Mouse (Mus musculus) lung, postnatal 0 days (tissue): ENCODE results near the gene Prss16. TPM values are rescaled to one million over a fixed set of nuclear protein-coding genes. Genes with fewer than 3 reads are reported as not detected.
A peak's percentile ranks its signal among the peaks of the same experiment; 100 is the strongest.

Experiments used
- ATAC-seq: fragments of 200-750 bp; cut with Nextera tagmentation; 2 replicates; pipeline ENCODE4 v1.8.0; 2017; ENCODE audit warnings: moderate library complexity
- DNase-seq: peaks from one replicate; pipeline ENCODE4 v3.0.0-alpha.2; 2016; ENCODE audit warnings: low spot score
- H3K27ac ChIP-seq: fragments of 300-500 bp; sonication (generic); 2 replicates; pipeline ENCODE4 v1.5.1; 2014; ENCODE audit warnings: antibody characterized with exemption, mild to moderate bottlenecking, low read length, mixed read lengths
- H3K27me3 ChIP-seq: fragments of 300-500 bp; sonication (generic); replicated peaks from 2 replicates; pipeline ENCODE4 v1.6.1; 2014; ENCODE audit warnings: low read length, mixed read lengths; ENCODE audit not compliant: insufficient read depth
- H3K36me3 ChIP-seq: fragments of 300-500 bp; sonication (generic); 2 replicates; pipeline ENCODE4 v1.6.1; 2014; ENCODE audit warnings: low read length, mixed read lengths; ENCODE audit not compliant: insufficient read depth
- H3K4me1 ChIP-seq: fragments of 300-500 bp; sonication (generic); 2 replicates; pipeline ENCODE4 v1.6.1; 2014; ENCODE audit warnings: antibody characterized with exemption, low read depth, low read length, mixed read lengths; ENCODE audit not compliant: insufficient read depth
- H3K4me2 ChIP-seq: fragments of 300-500 bp; sonication (generic); replicated peaks from 2 replicates; pipeline ENCODE4 v1.6.1; 2014; ENCODE audit warnings: low read depth, mild to moderate bottlenecking, low read length, moderate library complexity, mixed read lengths
- H3K4me3 ChIP-seq: fragments of 300-500 bp; sonication (generic); 2 replicates; pipeline ENCODE4 v1.5.1; 2014; ENCODE audit warnings: low read depth, low read length
- H3K9ac ChIP-seq: fragments of 300-500 bp; sonication (generic); replicated peaks from 2 replicates; pipeline ENCODE4 v1.6.1; 2014; ENCODE audit warnings: low read depth, mild to moderate bottlenecking
- H3K9me3 ChIP-seq: fragments of 300-500 bp; sonication (generic); 2 replicates; pipeline ENCODE4 v1.6.1; 2016; ENCODE audit warnings: low read length, mixed read lengths
- CTCF ChIP-seq: IDR thresholded peaks from 2 replicates; pipeline ENCODE4 v1.5.1; 2016; ENCODE audit warnings: antibody characterized with exemption, mild to moderate bottlenecking
- EP300 ChIP-seq: IDR thresholded peaks from 2 replicates; pipeline ENCODE4 v1.6.1; 2016; ENCODE audit warnings: antibody characterized with exemption, mild to moderate bottlenecking, control low read depth
- WGBS: fragments of 180-500 bp; shearing (Covaris S2); extraction: QIAGEN DNeasy Blood & Tissue Kit; methylation state at CpG from one replicate; pipeline ENCODE4 v1.1.7; 2014; 5-methylcytosine and 5-hydroxymethylcytosine counted together
- polyA plus RNA-seq: library from polyadenylated mRNA; unstranded; fragments of >200 nt; fragmentation: Nextera tagmentation; extraction: Ambion mirVana; gene quantifications from 2 replicates; pipeline ENCODE4 v1.2.1, GENCODE M21; 2015

Prss16 gene
- polyA plus RNA-seq, 1 experiment from 2014 or later = 0.62 TPM

GRCm38 (mm10) chr13:21996101-21996839, 13.3 kb downstream of the Prss16 start:
- DNase-seq = peak; percentile 46

GRCm38 (mm10) chr13:21995331-21995914, 14.1 kb downstream of the Prss16 start:
- peaks cover 50% of the 10 kb centered on the region for H3K27me3 ChIP-seq
- TF ChIP-seq CTCF (peak; percentile 33), EP300 (no peak)
- H3K9me3 ChIP-seq = no peaks in the 10 kb centered on the region; the same call in 1 of the 2 replicates
- DNase-seq (peak; percentile 54), ATAC-seq (peak; percentile 54)
- under 1% methylated on average over 21 of the region's 21 CpGs for WGBS
- H3K4me1 ChIP-seq = no peaks in the 10 kb centered on the region
- H3K4me2 ChIP-seq = peak overlapping the region; percentile 59
- no peak overlapping the region for H3K9ac ChIP-seq
- no peaks in the 10 kb centered on the region for H3K36me3 ChIP-seq
- H3K4me3 ChIP-seq = peak overlapping the region; percentile 40
- H3K27ac ChIP-seq = no peak overlapping the region

More at GRCm38 (mm10) chr13:21996101-21996839, 13.3 kb downstream of the Prss16 start:
- 4% methylated on average over 12 of the region's 12 CpGs for WGBS
- peaks cover 50% of the 10 kb centered on the region for H3K27me3 ChIP-seq
- no peak for TF ChIP-seq CTCF
- TF ChIP-seq EP300 = no peak
- H3K9me3 ChIP-seq = no peaks in the 10 kb centered on the region
- no peak overlapping the region for H3K27ac ChIP-seq
- peak overlapping the region; percentile 40; the same call in 1 of the 2 replicates for H3K4me3 ChIP-seq
- 0 out of 2 replicates have a peak overlapping the region, but pooled peaks have one; percentile 59 for H3K4me2 ChIP-seq
- no peaks in the 10 kb centered on the region for H3K4me1 ChIP-seq
- H3K9ac ChIP-seq = no peak overlapping the region
- no peak for ATAC-seq
- H3K36me3 ChIP-seq = no peaks in the 10 kb centered on the region

GRCm38 (mm10) chr13:21994896-21995295, 14.6 kb downstream of the Prss16 start:
- H3K27me3 ChIP-seq = peaks cover 45% of the 10 kb centered on the region
- peak overlapping the region; percentile 59 for H3K4me2 ChIP-seq
- WGBS = 4% methylated on average over 8 of the region's 8 CpGs
- TF ChIP-seq EP300 (no peak), CTCF (no peak)
- no peak for ATAC-seq
- H3K9ac ChIP-seq = no peak overlapping the region
- no peaks in the 10 kb centered on the region; the same call in 1 of the 2 replicates for H3K9me3 ChIP-seq
- peak; percentile 26 for DNase-seq
- peak overlapping the region; percentile 40 for H3K4me3 ChIP-seq
- no peaks in the 10 kb centered on the region for H3K4me1 ChIP-seq
- no peaks in the 10 kb centered on the region for H3K36me3 ChIP-seq
- H3K27ac ChIP-seq = no peak overlapping the region

- TF ChIP-seq CTCF = no peak
- no peak for TF ChIP-seq EP300
- Histone ChIP-seq H3K9ac (no peak overlapping the region), H3K36me3 (no peaks in the 10 kb centered on the region), H3K4me2 (no peak overlapping the region), H3K4me1 (no peaks in the 10 kb centered on the region), H3K27ac (no peak overlapping the region), H3K4me3 (no peak overlapping the region), H3K27me3 (peaks cover 37% of the 10 kb centered on the region), H3K9me3 (no peaks in the 10 kb centered on the region; the same call in 1 of the 2 replicates)
- no peak for ATAC-seq
- WGBS = 5% methylated on average over 22 of the region's 22 CpGs
- peak; percentile 30 for DNase-seq
Measured at GRCm38 (mm10) chr13:21993957-21994738, 15.4 kb downstream of the Prss16 start.

- TF ChIP-seq EP300 = no peak
- TF ChIP-seq CTCF = no peak
- Histone ChIP-seq H3K4me3 (no peak overlapping the region), H3K27me3 (peaks cover 23% of the 10 kb centered on the region), H3K9ac (no peak overlapping the region), H3K4me2 (no peak overlapping the region), H3K27ac (no peak overlapping the region), H3K9me3 (no peaks in the 10 kb centered on the region; the same call in 1 of the 2 replicates), H3K36me3 (no peaks in the 10 kb centered on the region), H3K4me1 (no peaks in the 10 kb centered on the region)
- WGBS = 72% methylated on average over 5 of the region's 5 CpGs
- ATAC-seq (no peak), DNase-seq (no peak)
Measured at GRCm38 (mm10) chr13:21992550-21992949, 17.0 kb downstream of the Prss16 start.

GRCm38 (mm10) chr13:21984486-21984885, 25.1 kb downstream of the Prss16 start:
- TF ChIP-seq EP300 (no peak), CTCF (no peak)
- Histone ChIP-seq H3K36me3 (no peaks in the 10 kb centered on the region), H3K9me3 (no peaks in the 10 kb centered on the region), H3K27me3 (peaks cover 14% of the 10 kb centered on the region; the same call in 1 of the 2 replicates), H3K4me1 (peaks cover 8% of the 10 kb centered on the region), H3K4me3 (no peak overlapping the region), H3K9ac (no peak overlapping the region), H3K27ac (no peak overlapping the region), H3K4me2 (no peak overlapping the region)
- no peak for DNase-seq
- no peak for ATAC-seq
- WGBS = 85% methylated on average over 2 of the region's 2 CpGs
